Mouse (Mus musculus) forebrain, embryonic 14.5 days (tissue): ENCODE results near the gene Dus2. TPM values are rescaled to one million over a fixed set of nuclear protein-coding genes. Genes with fewer than 3 reads are reported as not detected.
"Not testable (repeated sequence)": the region's sequence is repeated elsewhere in the genome, so short reads cannot be mapped to it uniquely, and the experiment has no call there.

ENCODE experiments used
- ATAC-seq: fragments of 200-750 bp; cut with Nextera tagmentation; 2 replicates; pipeline ENCODE4 v1.8.0; 2017; ENCODE audit warnings: mild to moderate bottlenecking, moderate library complexity
- DNase-seq: peaks from one replicate; pipeline ENCODE4 v3.0.0-alpha.2; 2015; ENCODE audit warnings: low spot score
- H3K27ac ChIP-seq: fragments of 300-500 bp; sonication (generic); 2 replicates; pipeline ENCODE4 v1.5.1; 2014; ENCODE audit warnings: low read depth, mild to moderate bottlenecking, control low read depth, low read length, moderate library complexity
- H3K27me3 ChIP-seq: fragments of 300-500 bp; sonication (generic); replicated peaks from 2 replicates; pipeline ENCODE4 v1.6.1; 2014; ENCODE audit warnings: low read length, control low read depth, mixed read lengths; ENCODE audit not compliant: control insufficient read depth, insufficient read depth
- H3K36me3 ChIP-seq: fragments of 300-500 bp; sonication (generic); 2 replicates; pipeline ENCODE4 v1.6.1; 2014; ENCODE audit warnings: low read length, control low read depth; ENCODE audit not compliant: control insufficient read depth, insufficient read depth
- H3K4me1 ChIP-seq: fragments of 300-500 bp; sonication (generic); 2 replicates; pipeline ENCODE4 v1.6.1; 2014; ENCODE audit warnings: antibody characterized with exemption, low read length, control low read depth; ENCODE audit not compliant: control insufficient read depth, insufficient read depth
- H3K4me2 ChIP-seq: fragments of 300-500 bp; sonication (generic); 2 replicates; pipeline ENCODE4 v1.6.1; 2014; ENCODE audit warnings: mild to moderate bottlenecking, control low read depth, low read length
- H3K4me3 ChIP-seq: fragments of 300-500 bp; sonication (generic); 2 replicates; pipeline ENCODE4 v1.5.1; 2014; ENCODE audit warnings: low read depth, low read length, control low read depth
- H3K9ac ChIP-seq: fragments of 300-500 bp; sonication (generic); 2 replicates; pipeline ENCODE4 v1.6.1; 2014; ENCODE audit warnings: mild to moderate bottlenecking, low read length, control low read depth, moderate library complexity
- H3K9me3 ChIP-seq: fragments of 300-500 bp; sonication (generic); replicated peaks from 2 replicates; pipeline ENCODE4 v1.6.1; 2016; ENCODE audit warnings: low read length, control low read depth, mixed read lengths; ENCODE audit not compliant: control insufficient read depth
- WGBS: fragments of 180-500 bp; shearing (Covaris S2); extraction: QIAGEN DNeasy Blood & Tissue Kit; methylation state at CpG from one replicate; pipeline ENCODE4 v1.1.7; 2014; 5-methylcytosine and 5-hydroxymethylcytosine counted together
- polyA plus RNA-seq: library from polyadenylated mRNA; unstranded; fragments of >200 nt; fragmentation: Nextera tagmentation; extraction: Ambion mirVana; gene quantifications from 2 replicates; pipeline ENCODE4 v1.2.1, GENCODE M21; 2014

Dus2 gene
- polyA plus RNA-seq, 1 experiment from 2014 or later: 18.4 TPM

- no peak for ATAC-seq
- Histone ChIP-seq H3K9ac (no peak overlapping the region), H3K27me3 (no peaks in the 10 kb centered on the region), H3K9me3 (no peaks in the 10 kb centered on the region), H3K4me1 (no peaks in the 10 kb centered on the region), H3K4me2 (no peak overlapping the region), H3K4me3 (no peak overlapping the region), H3K27ac (no peak overlapping the region), H3K36me3 (no peaks in the 10 kb centered on the region)
- WGBS: 58% methylated on average over 7 of the region's 7 CpGs
- no peak for DNase-seq
These were observed 15.8 kb upstream of the Dus2 start for GRCm38 (mm10) chr8:105975363-105975762.

- Histone ChIP-seq H3K9ac (no peak within 1 kb of the TSS), H3K4me1 (no peaks in the 10 kb centered on the region), H3K4me3 (no peak within 1 kb of the TSS), H3K9me3 (no peaks in the 10 kb centered on the region), H3K36me3 (no peaks in the 10 kb centered on the region), H3K27ac (no peak within 1 kb of the TSS), H3K27me3 (no peaks in the 10 kb centered on the region), H3K4me2 (no peak within 1 kb of the TSS)
- ATAC-seq (no peak), DNase-seq (no peak)
- WGBS: 89% methylated on average over 15 of the region's 15 CpGs
These were observed 11.8 kb upstream of the Dus2 start, which contains the start of gene Dpep3 for GRCm38 (mm10) chr8:105979325-105979724. TSS of gene Dpep3 (minus strand) at chr8:105979429.

- H3K4me1 ChIP-seq: no peaks in the 10 kb centered on the region
- no peaks in the 10 kb centered on the region for H3K27me3 ChIP-seq
- WGBS: 88% methylated on average over 1 of the region's 1 CpGs
- H3K4me2 ChIP-seq: no peak overlapping the region
- DNase-seq (no peak), ATAC-seq (no peak)
- H3K4me3 ChIP-seq: no peak overlapping the region
- no peaks in the 10 kb centered on the region for H3K9me3 ChIP-seq
- no peaks in the 10 kb centered on the region for H3K36me3 ChIP-seq
- H3K27ac ChIP-seq: no peak overlapping the region
- no peak overlapping the region for H3K9ac ChIP-seq
These were observed 10.0 kb upstream of the Dus2 start for GRCm38 (mm10) chr8:105981146-105981545.

GRCm38 (mm10) chr8:105983406-105983805 is 7.7 kb upstream of the Dus2 start:
- H3K27me3 ChIP-seq, DNase-seq, ATAC-seq, H3K9ac ChIP-seq, H3K4me3 ChIP-seq, H3K9me3 ChIP-seq, H3K27ac ChIP-seq, H3K4me2 ChIP-seq, H3K4me1 ChIP-seq, H3K36me3 ChIP-seq: not testable (repeated sequence)
- WGBS: 88% methylated on average over 11 of the region's 11 CpGs

GRCm38 (mm10) chr8:105988546-105988945 is 2.6 kb upstream of the Dus2 start:
- Histone ChIP-seq H3K9me3 (no peaks in the 10 kb centered on the region), H3K4me2 (no peak overlapping the region), H3K27me3 (no peaks in the 10 kb centered on the region), H3K27ac (no peak overlapping the region), H3K4me1 (no peaks in the 10 kb centered on the region), H3K36me3 (no peaks in the 10 kb centered on the region), H3K4me3 (no peak overlapping the region), H3K9ac (no peak overlapping the region)
- DNase-seq (no peak), ATAC-seq (no peak)
- WGBS: 84% methylated on average over 11 of the region's 11 CpGs

- Histone ChIP-seq H3K27me3 (no peaks in the 10 kb centered on the region), H3K4me1 (no peaks in the 10 kb centered on the region), H3K36me3 (no peaks in the 10 kb centered on the region), H3K4me3 (no peak overlapping the region), H3K27ac (no peak overlapping the region), H3K9ac (no peak overlapping the region), H3K4me2 (no peak overlapping the region), H3K9me3 (no peaks in the 10 kb centered on the region)
- no peak for ATAC-seq
- no peak for DNase-seq
- 89% methylated on average over 2 of the region's 2 CpGs for WGBS
These were observed 409 bp downstream of the Dus2 start for GRCm38 (mm10) chr8:105991546-105991945.

GRCm38 (mm10) chr8:105992499-105992898 is 1.4 kb downstream of the Dus2 start:
- H3K4me2 ChIP-seq: no peak overlapping the region
- no peaks in the 10 kb centered on the region for H3K36me3 ChIP-seq
- H3K27ac ChIP-seq: no peak overlapping the region
- no peak overlapping the region for H3K9ac ChIP-seq
- H3K9me3 ChIP-seq: no peaks in the 10 kb centered on the region
- no peak for DNase-seq
- 82% methylated on average over 5 of the region's 5 CpGs for WGBS
- no peaks in the 10 kb centered on the region for H3K4me1 ChIP-seq
- no peaks in the 10 kb centered on the region for H3K27me3 ChIP-seq
- H3K4me3 ChIP-seq: no peak overlapping the region
- ATAC-seq: no peak

GRCm38 (mm10) chr8:105993226-105993625 is 2.1 kb downstream of the Dus2 start:
- Histone ChIP-seq H3K27me3 (no peaks in the 10 kb centered on the region), H3K9me3 (no peaks in the 10 kb centered on the region), H3K9ac (no peak overlapping the region), H3K27ac (no peak overlapping the region), H3K4me2 (no peak overlapping the region), H3K4me3 (no peak overlapping the region), H3K36me3 (no peaks in the 10 kb centered on the region), H3K4me1 (no peaks in the 10 kb centered on the region)
- DNase-seq (no peak), ATAC-seq (no peak)
- WGBS: 62% methylated on average over 4 of the region's 4 CpGs

- Histone ChIP-seq H3K4me3 (no peak overlapping the region), H3K4me2 (no peak overlapping the region), H3K27ac (no peak overlapping the region), H3K4me1 (no peaks in the 10 kb centered on the region), H3K9me3 (no peaks in the 10 kb centered on the region), H3K9ac (no peak overlapping the region), H3K27me3 (no peaks in the 10 kb centered on the region), H3K36me3 (no peaks in the 10 kb centered on the region)
- ATAC-seq: no peak
- 73% methylated on average over 7 of the region's 7 CpGs for WGBS
- DNase-seq: no peak
These were observed 5.2 kb downstream of the Dus2 start for GRCm38 (mm10) chr8:105996359-105996758.
